Mouse (Mus musculus): ENCODE data around the gene Atp2b2. TPM values are rescaled to one million over a fixed set of nuclear protein-coding genes. Genes with fewer than 3 reads are reported as not detected.

Gene Atp2b2
- polyA plus RNA-seq, 1 experiment from 2014 or later, result 1.2 TPM

- WGBS, result 71% methylated on average over 7 of the region's 7 CpGs
- H3K27ac ChIP-seq, result no peak overlapping the region
- H3K9me3 ChIP-seq, result no peaks in the 10 kb centered on the region
- H3K36me3 ChIP-seq, result no peaks in the 10 kb centered on the region
- H3K4me1 ChIP-seq, result no peaks in the 10 kb centered on the region
- no peak overlapping the region for H3K4me2 ChIP-seq
- H3K9ac ChIP-seq, result no peak overlapping the region
- no peaks in the 10 kb centered on the region for H3K27me3 ChIP-seq (replicated peaks)
- H3K4me3 ChIP-seq (replicated peaks), result no peak overlapping the region
- no peak for ATAC-seq (ENCODE audit: insufficient read depth, low FRiP score, low read depth)
Observed at GRCm38 (mm10) chr6:113882396-113882795, 160.0 kb downstream of the Atp2b2 start.

DNA sequence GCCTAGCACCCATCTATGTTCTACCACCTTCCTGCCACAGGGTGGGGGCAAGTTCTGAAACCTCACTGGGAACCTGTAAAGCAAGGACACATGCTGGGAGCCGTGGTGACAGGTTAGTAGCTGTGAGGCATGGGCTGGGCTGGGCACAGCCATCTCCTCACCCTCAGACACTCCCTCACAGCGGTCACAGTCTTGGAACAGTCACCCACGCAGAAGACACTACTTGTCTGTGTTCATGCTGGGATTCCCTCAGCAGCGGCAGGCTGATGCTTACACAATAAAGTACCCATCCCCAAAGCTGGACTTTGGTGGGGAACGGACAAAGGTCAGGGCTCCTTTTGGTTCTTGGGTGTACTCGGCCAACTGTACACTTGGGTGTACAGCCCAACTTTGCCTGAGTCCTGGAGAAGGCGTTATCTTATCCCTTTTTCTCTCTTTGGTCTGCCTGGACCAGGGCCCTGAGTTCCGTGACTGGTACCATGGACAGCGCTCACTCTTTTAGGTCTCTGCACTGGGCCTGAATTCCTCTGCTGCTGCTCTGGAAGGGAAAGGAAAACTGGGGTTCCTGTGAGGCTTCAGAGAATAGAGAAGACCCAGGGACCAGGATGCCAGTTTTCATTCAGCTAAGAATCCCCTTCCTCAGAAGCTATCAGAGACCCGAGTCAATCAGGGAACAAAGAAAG is 160.7 kb downstream of the Atp2b2 start:
- 43% methylated on average over 10 of the region's 10 CpGs for WGBS
- H3K9ac ChIP-seq, result no peak overlapping the region
- no peak overlapping the region for H3K4me3 ChIP-seq (replicated peaks)
- no peak for ATAC-seq (ENCODE audit: insufficient read depth, low FRiP score, low read depth)
- H3K4me1 ChIP-seq, result no peaks in the 10 kb centered on the region
- no peak overlapping the region for H3K4me2 ChIP-seq
- H3K27me3 ChIP-seq (replicated peaks), result no peaks in the 10 kb centered on the region
- H3K27ac ChIP-seq, result no peak overlapping the region
- no peaks in the 10 kb centered on the region for H3K9me3 ChIP-seq
- H3K36me3 ChIP-seq, result no peaks in the 10 kb centered on the region

DNA sequence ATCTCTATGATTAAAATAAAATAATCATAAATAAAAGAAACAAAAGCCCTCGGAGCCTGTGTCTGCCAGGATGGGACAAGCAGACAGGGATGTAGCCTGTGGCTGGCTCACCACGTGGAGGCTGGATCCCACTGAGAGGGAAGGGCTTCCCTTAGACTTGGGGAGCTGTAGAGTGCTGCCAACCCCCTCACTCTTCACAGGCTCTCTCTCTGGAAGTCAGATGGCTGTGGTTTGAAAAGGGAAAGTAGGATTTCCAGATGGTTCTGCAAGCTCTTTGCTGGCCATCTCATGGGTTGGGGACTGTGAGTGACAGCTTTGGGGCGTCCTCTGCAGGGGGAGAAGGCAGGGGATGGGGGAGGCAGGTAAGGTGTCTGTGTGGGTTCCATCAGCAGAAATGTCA is 163.0 kb downstream of the Atp2b2 start:
- no peak for ATAC-seq (ENCODE audit: insufficient read depth, low FRiP score, low read depth)
- no peaks in the 10 kb centered on the region for H3K9me3 ChIP-seq
- H3K9ac ChIP-seq, result no peak overlapping the region
- H3K27ac ChIP-seq, result no peak overlapping the region
- H3K4me1 ChIP-seq, result no peaks in the 10 kb centered on the region
- no peaks in the 10 kb centered on the region for H3K36me3 ChIP-seq
- H3K4me2 ChIP-seq, result no peak overlapping the region
- WGBS, result 58% methylated on average over 3 of the region's 3 CpGs
- no peaks in the 10 kb centered on the region for H3K27me3 ChIP-seq (replicated peaks)
- H3K4me3 ChIP-seq (replicated peaks), result no peak overlapping the region

- no peaks in the 10 kb centered on the region for H3K4me1 ChIP-seq
- no peak overlapping the region for H3K4me2 ChIP-seq
- no peak overlapping the region for H3K4me3 ChIP-seq (replicated peaks)
- no peaks in the 10 kb centered on the region for H3K27me3 ChIP-seq (replicated peaks)
- no peak overlapping the region for H3K9ac ChIP-seq
- H3K9me3 ChIP-seq, result no peaks in the 10 kb centered on the region
- ATAC-seq (ENCODE audit: insufficient read depth, low FRiP score, low read depth), result no peak
- 78% methylated on average over 8 of the region's 8 CpGs for WGBS
- H3K27ac ChIP-seq, result no peak overlapping the region
- H3K36me3 ChIP-seq, result no peaks in the 10 kb centered on the region
Observed at GRCm38 (mm10) chr6:113878510-113879128, 163.8 kb downstream of the Atp2b2 start.

DNA sequence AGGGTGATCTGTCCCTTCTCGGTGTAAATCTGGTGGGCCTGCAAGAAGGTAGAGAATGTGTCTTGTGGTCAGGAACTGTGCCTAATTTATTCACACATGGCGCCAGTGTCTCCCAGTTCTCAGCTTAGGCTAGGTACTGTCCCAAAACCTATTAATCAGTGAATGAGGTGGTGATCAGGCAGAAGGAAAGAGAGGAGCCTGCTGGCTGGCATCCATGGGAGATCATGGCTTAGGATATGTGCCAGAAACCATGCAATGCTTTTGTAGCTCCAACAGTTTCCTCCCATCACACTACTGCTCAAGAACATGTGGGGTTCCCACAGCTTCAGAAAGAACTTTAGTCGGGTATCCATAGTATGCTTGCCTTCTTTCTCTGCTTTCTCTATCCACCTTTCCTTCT is 165.8 kb downstream of the Atp2b2 start:
- no peaks in the 10 kb centered on the region for H3K4me1 ChIP-seq
- H3K27ac ChIP-seq, result no peak overlapping the region
- no peaks in the 10 kb centered on the region for H3K9me3 ChIP-seq
- no peak overlapping the region for H3K4me3 ChIP-seq (replicated peaks)
- no peak overlapping the region for H3K4me2 ChIP-seq
- no peak for ATAC-seq (ENCODE audit: insufficient read depth, low FRiP score, low read depth)
- no peaks in the 10 kb centered on the region for H3K36me3 ChIP-seq
- H3K27me3 ChIP-seq (replicated peaks), result no peaks in the 10 kb centered on the region
- WGBS, result 81% methylated on average over 3 of the region's 3 CpGs
- no peak overlapping the region for H3K9ac ChIP-seq

- Histone ChIP-seq H3K36me3 (no peaks in the 10 kb centered on the region), H3K27ac (no peak overlapping the region), H3K4me3 (replicated peaks) (no peak overlapping the region), H3K4me1 (no peaks in the 10 kb centered on the region), H3K27me3 (replicated peaks) (no peaks in the 10 kb centered on the region), H3K9me3 (no peaks in the 10 kb centered on the region), H3K9ac (no peak overlapping the region), H3K4me2 (no peak overlapping the region)
- WGBS, result 68% methylated on average over 2 of the region's 2 CpGs
- ATAC-seq (ENCODE audit: insufficient read depth, low FRiP score, low read depth), result no peak
Observed at GRCm38 (mm10) chr6:113875201-113875600, 167.2 kb downstream of the Atp2b2 start.

GRCm38 (mm10) chr6:113872654-113873053 is 169.8 kb downstream of the Atp2b2 start:
- no peak overlapping the region for H3K4me3 ChIP-seq (replicated peaks)
- WGBS, result 78% methylated on average over 7 of the region's 7 CpGs
- no peak overlapping the region for H3K9ac ChIP-seq
- no peak for ATAC-seq (ENCODE audit: insufficient read depth, low FRiP score, low read depth)
- H3K4me1 ChIP-seq, result no peaks in the 10 kb centered on the region
- no peak overlapping the region for H3K27ac ChIP-seq
- H3K4me2 ChIP-seq, result no peak overlapping the region
- no peaks in the 10 kb centered on the region for H3K36me3 ChIP-seq
- no peaks in the 10 kb centered on the region for H3K9me3 ChIP-seq
- H3K27me3 ChIP-seq (replicated peaks), result no peaks in the 10 kb centered on the region

DNA sequence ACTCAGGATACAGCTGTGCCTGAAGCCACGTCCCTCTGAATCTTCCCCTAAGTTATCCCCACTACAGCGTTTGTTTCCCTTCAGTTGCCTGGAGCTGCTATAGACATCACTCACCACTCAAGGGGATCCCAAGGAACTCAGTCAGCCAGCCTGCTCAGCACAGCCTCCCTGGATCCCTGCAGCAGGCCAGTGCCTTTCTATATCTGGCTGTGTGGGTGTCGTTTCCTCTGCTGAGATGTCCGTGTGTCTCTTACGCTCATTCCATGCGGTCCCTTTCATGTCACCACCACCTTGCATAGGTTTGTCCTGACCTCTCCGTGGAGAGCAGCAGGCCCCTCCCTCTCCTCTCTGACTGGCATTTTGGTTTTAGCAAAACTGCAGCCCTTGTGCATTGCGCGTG is 171.6 kb downstream of the Atp2b2 start:
- no peak overlapping the region for H3K4me3 ChIP-seq (replicated peaks)
- 73% methylated on average over 9 of the region's 9 CpGs for WGBS
- H3K9me3 ChIP-seq, result no peaks in the 10 kb centered on the region
- ATAC-seq (ENCODE audit: insufficient read depth, low FRiP score, low read depth), result no peak
- no peak overlapping the region for H3K4me2 ChIP-seq
- no peaks in the 10 kb centered on the region for H3K36me3 ChIP-seq
- H3K27me3 ChIP-seq (replicated peaks), result no peaks in the 10 kb centered on the region
- H3K27ac ChIP-seq, result no peak overlapping the region
- no peak overlapping the region for H3K9ac ChIP-seq
- H3K4me1 ChIP-seq, result no peaks in the 10 kb centered on the region

DNA sequence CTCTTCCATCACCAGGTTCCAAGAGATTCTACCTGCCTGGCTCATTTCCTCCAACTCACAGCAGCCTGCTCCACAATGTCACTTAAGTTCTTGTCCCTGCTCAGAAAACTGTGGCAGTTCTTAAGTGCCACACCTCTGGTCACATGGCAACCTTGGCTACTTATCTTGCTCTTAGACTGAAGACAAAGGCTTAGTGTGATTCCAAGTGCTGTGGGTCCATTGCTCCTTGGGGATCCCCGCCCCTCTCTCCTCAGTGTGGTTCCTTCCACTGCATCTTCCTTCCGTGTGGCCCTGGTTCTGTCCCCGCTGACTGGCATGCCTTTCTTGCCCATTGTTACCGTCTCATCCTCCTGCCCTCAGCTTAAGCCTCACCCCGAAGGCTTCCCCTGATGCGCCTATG is 173.9 kb downstream of the Atp2b2 start:
- no peaks in the 10 kb centered on the region for H3K27me3 ChIP-seq (replicated peaks)
- no peak overlapping the region for H3K4me3 ChIP-seq (replicated peaks)
- H3K4me1 ChIP-seq, result no peaks in the 10 kb centered on the region
- no peak overlapping the region for H3K4me2 ChIP-seq
- H3K9ac ChIP-seq, result no peak overlapping the region
- no peaks in the 10 kb centered on the region for H3K36me3 ChIP-seq
- ATAC-seq (ENCODE audit: insufficient read depth, low FRiP score, low read depth), result no peak
- H3K27ac ChIP-seq, result no peak overlapping the region
- 71% methylated on average over 6 of the region's 6 CpGs for WGBS
- H3K9me3 ChIP-seq, result no peaks in the 10 kb centered on the region

DNA sequence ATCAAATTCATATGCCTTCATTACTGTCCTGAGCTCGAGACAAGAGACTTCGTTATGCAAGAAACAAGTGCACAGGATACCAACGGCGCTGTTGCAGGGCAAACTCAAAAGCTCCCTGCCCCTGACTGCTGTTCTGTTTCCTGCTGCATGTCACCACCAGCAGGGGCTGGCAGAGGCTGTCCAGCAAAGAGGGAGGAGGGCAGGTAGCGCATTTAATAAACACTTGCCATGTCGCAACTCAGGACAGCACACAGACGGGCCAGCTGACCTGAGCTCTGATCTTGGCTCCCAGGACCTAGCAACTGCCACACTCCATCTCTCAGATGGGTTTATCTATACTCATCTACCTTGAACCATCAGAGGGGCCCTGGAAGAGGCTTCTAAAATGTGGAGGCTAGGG is 176.7 kb downstream of the Atp2b2 start:
- H3K4me3 ChIP-seq (replicated peaks), result no peak overlapping the region
- H3K27me3 ChIP-seq (replicated peaks), result no peaks in the 10 kb centered on the region
- no peaks in the 10 kb centered on the region for H3K36me3 ChIP-seq
- H3K9ac ChIP-seq, result no peak overlapping the region
- no peaks in the 10 kb centered on the region for H3K9me3 ChIP-seq
- ATAC-seq (ENCODE audit: insufficient read depth, low FRiP score, low read depth), result no peak
- WGBS, result 62% methylated on average over 7 of the region's 7 CpGs
- H3K4me1 ChIP-seq, result no peaks in the 10 kb centered on the region
- no peak overlapping the region for H3K4me2 ChIP-seq
- no peak overlapping the region for H3K27ac ChIP-seq

GRCm38 (mm10) chr6:113864812-113865211 is 177.6 kb downstream of the Atp2b2 start:
- WGBS, result 57% methylated on average over 6 of the region's 8 CpGs
- Histone ChIP-seq H3K9me3 (no peaks in the 10 kb centered on the region), H3K27ac (no peak overlapping the region), H3K9ac (no peak overlapping the region), H3K27me3 (replicated peaks) (no peaks in the 10 kb centered on the region), H3K4me2 (no peak overlapping the region), H3K4me3 (replicated peaks) (no peak overlapping the region), H3K4me1 (no peaks in the 10 kb centered on the region), H3K36me3 (no peaks in the 10 kb centered on the region)
- no peak for ATAC-seq (ENCODE audit: insufficient read depth, low FRiP score, low read depth)

- H3K27me3 ChIP-seq (replicated peaks), result no peaks in the 10 kb centered on the region
- H3K36me3 ChIP-seq, result no peaks in the 10 kb centered on the region
- no peak overlapping the region for H3K4me3 ChIP-seq (replicated peaks)
- WGBS, result 71% methylated on average over 4 of the region's 4 CpGs
- H3K27ac ChIP-seq, result no peak overlapping the region
- H3K4me2 ChIP-seq, result no peak overlapping the region
- no peak overlapping the region for H3K9ac ChIP-seq
- no peaks in the 10 kb centered on the region for H3K9me3 ChIP-seq
- no peak for ATAC-seq (ENCODE audit: insufficient read depth, low FRiP score, low read depth)
- H3K4me1 ChIP-seq, result no peaks in the 10 kb centered on the region
Observed at GRCm38 (mm10) chr6:113862955-113863354, 179.5 kb downstream of the Atp2b2 start.

GRCm38 (mm10) chr6:113861938-113862337 is 180.5 kb downstream of the Atp2b2 start:
- H3K4me1 ChIP-seq, result no peaks in the 10 kb centered on the region
- H3K27me3 ChIP-seq (replicated peaks), result no peaks in the 10 kb centered on the region
- no peak overlapping the region for H3K9ac ChIP-seq
- no peaks in the 10 kb centered on the region for H3K36me3 ChIP-seq
- H3K27ac ChIP-seq, result no peak overlapping the region
- H3K9me3 ChIP-seq, result no peaks in the 10 kb centered on the region
- H3K4me2 ChIP-seq, result no peak overlapping the region
- no peak overlapping the region for H3K4me3 ChIP-seq (replicated peaks)
- 70% methylated on average over 3 of the region's 3 CpGs for WGBS
- ATAC-seq (ENCODE audit: insufficient read depth, low FRiP score, low read depth), result no peak
